Mouse (Mus musculus) limb, embryonic 14.5 days (tissue): ENCODE results near the gene Smyd3. TPM values are rescaled to one million over a fixed set of nuclear protein-coding genes. Genes with fewer than 3 reads are reported as not detected.
"Not testable (repeated sequence)": the region's sequence is repeated elsewhere in the genome, so short reads cannot be mapped to it uniquely, and the experiment has no call there.

Experiments
- ATAC-seq: fragments of 200-750 bp; cut with Nextera tagmentation; 2 replicates; pipeline ENCODE4 v1.8.0; 2017; ENCODE audit warnings: low read depth, moderate number of reproducible peaks, moderate TSS enrichment; ENCODE audit not compliant: low FRiP score
- DNase-seq: peaks from one replicate; pipeline ENCODE4 v3.0.0-alpha.2; 2015; ENCODE audit warnings: low spot score
- H3K27ac ChIP-seq: fragments of 300-500 bp; sonication (generic); replicated peaks from 2 replicates; pipeline ENCODE4 v1.5.1; 2014; ENCODE audit warnings: low read depth, mild to moderate bottlenecking, low read length, moderate library complexity, mixed read lengths
- H3K27me3 ChIP-seq: fragments of 300-500 bp; sonication (generic); 2 replicates; pipeline ENCODE4 v1.6.1; 2014; ENCODE audit warnings: low read length, mixed read lengths; ENCODE audit not compliant: control insufficient read depth, insufficient read depth
- H3K36me3 ChIP-seq: fragments of 300-500 bp; sonication (generic); 2 replicates; pipeline ENCODE4 v1.6.1; 2014; ENCODE audit warnings: mild to moderate bottlenecking, low read length, moderate library complexity, mixed read lengths; ENCODE audit not compliant: control insufficient read depth, insufficient read depth
- H3K4me1 ChIP-seq: fragments of 300-500 bp; sonication (generic); 2 replicates; pipeline ENCODE4 v1.6.1; 2014; ENCODE audit warnings: antibody characterized with exemption, low read length, mixed read lengths; ENCODE audit not compliant: control insufficient read depth, insufficient read depth
- H3K4me2 ChIP-seq: fragments of 300-500 bp; sonication (generic); replicated peaks from 2 replicates; pipeline ENCODE4 v1.6.1; 2014; ENCODE audit warnings: low read depth, mild to moderate bottlenecking, low read length, moderate library complexity; ENCODE audit not compliant: severe bottlenecking
- H3K4me3 ChIP-seq: fragments of 300-500 bp; sonication (generic); replicated peaks from 2 replicates; pipeline ENCODE4 v1.5.1; 2014; ENCODE audit warnings: low read length
- H3K9ac ChIP-seq: fragments of 300-500 bp; sonication (generic); 2 replicates; pipeline ENCODE4 v1.6.1; 2014; ENCODE audit warnings: mild to moderate bottlenecking, low read depth, low read length, moderate library complexity; ENCODE audit not compliant: severe bottlenecking
- H3K9me3 ChIP-seq: fragments of 300-500 bp; sonication (generic); 2 replicates; pipeline ENCODE4 v1.6.1; 2016; ENCODE audit warnings: low read length; ENCODE audit not compliant: control insufficient read depth
- POLR2A ChIP-seq: fragments of 200-500 bp; IDR thresholded peaks from 2 replicates; pipeline ENCODE4 v1.8.0; 2012; ENCODE audit warnings: inconsistent platforms, mild to moderate bottlenecking, moderate library complexity, borderline replicate concordance; ENCODE audit not compliant: insufficient read depth, insufficient read length; ENCODE audit errors: extremely low read depth
- WGBS: fragments of 180-500 bp; shearing (Covaris S2); extraction: QIAGEN DNeasy Blood & Tissue Kit; methylation state at CpG from one replicate; pipeline ENCODE4 v1.1.7; 2014; 5-methylcytosine and 5-hydroxymethylcytosine counted together
- polyA plus RNA-seq, 2 experiments: library from polyadenylated mRNA; depleted of rRNA in 1 of 2; stranded (reverse) in 1 of 2; unstranded in 1 of 2; fragments of >200 nt; fragmentation: Nextera tagmentation in 1 of 2; extraction: Ambion mirVana in 1 of 2; gene quantifications; 2 replicates each; pipeline versions ENCODE4 v1.2.1 to v1.2.3; 2012 to 2014

The Smyd3 gene
- polyA plus RNA-seq, 2 experiments = 9.8 to 21.5 TPM

GRCm38 (mm10) chr1:179546551-179546917 lies 28.7 kb upstream of the Smyd3 start:
- H3K9me3 ChIP-seq = no peaks in the 10 kb centered on the region
- no peaks in the 10 kb centered on the region for H3K27me3 ChIP-seq
- H3K4me1 ChIP-seq = peaks cover 11% of the 10 kb centered on the region
- H3K4me3 ChIP-seq = peak overlapping the region; percentile 71
- H3K27ac ChIP-seq = peak overlapping the region; percentile 80
- ATAC-seq = peak; percentile 81
- H3K4me2 ChIP-seq = peak overlapping the region; percentile 59
- WGBS = 0% methylated on average over 21 of the region's 44 CpGs
- no peaks in the 10 kb centered on the region for H3K36me3 ChIP-seq
- TF ChIP-seq POLR2A = no peak
- peak overlapping the region; percentile 72 for H3K9ac ChIP-seq
- no peak for DNase-seq

- Histone ChIP-seq H3K9ac (peak within 1 kb of the TSS; percentile 72), H3K27ac (peak within 1 kb of the TSS; percentile 80), H3K4me3 (peak within 1 kb of the TSS; percentile 71), H3K4me2 (peak within 1 kb of the TSS; percentile 75), H3K4me1 (peaks cover 11% of the 10 kb centered on the region)
- H3K27me3 ChIP-seq, H3K36me3 ChIP-seq, H3K9me3 ChIP-seq: not testable (repeated sequence)
- DNase-seq (peak; percentile 97), ATAC-seq (peak; percentile 99)
- 0 out of 2 replicates have a peak, but pooled peaks have one; percentile 40 for TF ChIP-seq POLR2A
- WGBS = 2% methylated on average over 69 of the region's 69 CpGs
These were observed 28.1 kb upstream of the Smyd3 start, which contains the start of the genes Tfb2m and Cnst for GRCm38 (mm10) chr1:179545768-179546550. Gene Tfb2m, minus strand, starts transcription at chr1:179546267. Gene Cnst, plus strand, starts transcription at chr1:179546370.

- no peak overlapping the region for H3K27ac ChIP-seq
- peaks cover 26% of the 10 kb centered on the region for H3K36me3 ChIP-seq
- H3K4me3 ChIP-seq = no peak overlapping the region
- ATAC-seq = no peak
- no peak overlapping the region for H3K9ac ChIP-seq
- H3K4me1 ChIP-seq = peaks cover 3% of the 10 kb centered on the region; the same call in 1 of the 2 replicates
- no peaks in the 10 kb centered on the region for H3K27me3 ChIP-seq
- H3K4me2 ChIP-seq = no peak overlapping the region
- DNase-seq = no peak
- no peaks in the 10 kb centered on the region for H3K9me3 ChIP-seq
- no peak for TF ChIP-seq POLR2A
- 63% methylated on average over 3 of the region's 3 CpGs for WGBS
These were observed 23.7 kb upstream of the Smyd3 start for GRCm38 (mm10) chr1:179541502-179541901.

GRCm38 (mm10) chr1:179539887-179540286 lies 22.0 kb upstream of the Smyd3 start:
- Histone ChIP-seq H3K27ac (no peak overlapping the region), H3K9me3 (no peaks in the 10 kb centered on the region), H3K27me3 (no peaks in the 10 kb centered on the region), H3K4me2 (no peak overlapping the region), H3K4me3 (no peak overlapping the region), H3K4me1 (no peaks in the 10 kb centered on the region), H3K9ac (no peak overlapping the region), H3K36me3 (peaks cover 26% of the 10 kb centered on the region)
- no peak for ATAC-seq
- DNase-seq = no peak
- TF ChIP-seq POLR2A = no peak
- 69% methylated on average over 3 of the region's 3 CpGs for WGBS

- 94% methylated on average over 3 of the region's 3 CpGs for WGBS
- H3K4me3 ChIP-seq = no peak overlapping the region
- H3K27me3 ChIP-seq = no peaks in the 10 kb centered on the region
- H3K9ac ChIP-seq = no peak overlapping the region
- ATAC-seq (no peak), DNase-seq (no peak)
- no peak overlapping the region for H3K27ac ChIP-seq
- no peak overlapping the region for H3K4me2 ChIP-seq
- no peak for TF ChIP-seq POLR2A
- H3K36me3 ChIP-seq = peaks cover 26% of the 10 kb centered on the region
- H3K4me1 ChIP-seq = no peaks in the 10 kb centered on the region
- H3K9me3 ChIP-seq = no peaks in the 10 kb centered on the region
These were observed 21.2 kb upstream of the Smyd3 start for GRCm38 (mm10) chr1:179539054-179539453.
